Mouse (Mus musculus) embryonic facial prominence, embryonic 11.5 days (tissue): ENCODE measurements around the gene Nlrp1b. TPM values are rescaled to one million over a fixed set of nuclear protein-coding genes. Genes with fewer than 3 reads are reported as not detected.

ENCODE experiments used
- ATAC-seq: fragments of 200-750 bp; cut with Nextera tagmentation; replicated peaks from 2 replicates; pipeline ENCODE4 v1.8.0; 2017; ENCODE audit warnings: low read depth; ENCODE audit not compliant: insufficient number of reproducible peaks, low FRiP score, low TSS enrichment
- DNase-seq: peaks from one replicate; pipeline ENCODE4 v3.0.0-alpha.2; 2015; ENCODE audit warnings: low spot score
- H3K27ac ChIP-seq: fragments of 300-500 bp; sonication (generic); replicated peaks from 2 replicates; pipeline ENCODE4 v1.5.1; 2014; ENCODE audit warnings: mild to moderate bottlenecking, low read depth, low read length, control low read depth
- H3K27me3 ChIP-seq: fragments of 300-500 bp; sonication (generic); 2 replicates; pipeline ENCODE4 v1.6.1; 2014; ENCODE audit warnings: mild to moderate bottlenecking, low read length, moderate library complexity, mixed read lengths; ENCODE audit not compliant: control insufficient read depth, insufficient read depth
- H3K36me3 ChIP-seq: fragments of 300-500 bp; sonication (generic); replicated peaks from 2 replicates; pipeline ENCODE4 v1.6.1; 2014; ENCODE audit warnings: low read depth, mild to moderate bottlenecking, low read length, moderate library complexity, mixed read lengths; ENCODE audit not compliant: control insufficient read depth, insufficient read depth
- H3K4me1 ChIP-seq: fragments of 300-500 bp; sonication (generic); 2 replicates; pipeline ENCODE4 v1.6.1; 2014; ENCODE audit warnings: low read length, mixed read lengths; ENCODE audit not compliant: control insufficient read depth, insufficient read depth
- H3K4me2 ChIP-seq: fragments of 300-500 bp; sonication (generic); 2 replicates; pipeline ENCODE4 v1.6.1; 2014; ENCODE audit warnings: low read depth, mild to moderate bottlenecking, control low read depth, low read length, moderate library complexity
- H3K4me3 ChIP-seq: fragments of 300-500 bp; sonication (generic); 2 replicates; pipeline ENCODE4 v1.5.1; 2014; ENCODE audit warnings: low read depth, low read length, control low read depth
- H3K9ac ChIP-seq: fragments of 300-500 bp; sonication (generic); replicated peaks from 2 replicates; pipeline ENCODE4 v1.6.1; 2014; ENCODE audit warnings: mild to moderate bottlenecking, control low read depth, low read length
- H3K9me3 ChIP-seq: fragments of 300-500 bp; sonication (generic); replicated peaks from 2 replicates; pipeline ENCODE4 v1.6.1; 2016; ENCODE audit warnings: mild to moderate bottlenecking, low read length, inconsistent platforms, mixed read lengths; ENCODE audit not compliant: control insufficient read depth
- WGBS: fragments of 180-500 bp; shearing (Covaris S2); extraction: QIAGEN DNeasy Blood & Tissue Kit; methylation state at CpG from one replicate; pipeline ENCODE4 v1.1.7; 2014; 5-methylcytosine and 5-hydroxymethylcytosine counted together
- polyA plus RNA-seq: library from polyadenylated mRNA; unstranded; fragments of >200 nt; fragmentation: Nextera tagmentation; extraction: Ambion mirVana; gene quantifications from 2 replicates; pipeline ENCODE4 v1.2.1, GENCODE M21; 2014

The Nlrp1b gene
- polyA plus RNA-seq, 1 experiment from 2014 or later = not detected

- Histone ChIP-seq H3K9me3 (no peaks in the 10 kb centered on the region), H3K4me1 (no peaks in the 10 kb centered on the region), H3K4me3 (no peak overlapping the region), H3K9ac (no peak overlapping the region), H3K4me2 (no peak overlapping the region), H3K27me3 (no peaks in the 10 kb centered on the region), H3K27ac (no peak overlapping the region), H3K36me3 (no peaks in the 10 kb centered on the region)
- DNase-seq = no peak
- no peak for ATAC-seq
- 76% methylated on average over 3 of the region's 3 CpGs for WGBS
Observed at GRCm38 (mm10) chr11:71159439-71160136, 70.9 kb downstream of the Nlrp1b start.

GRCm38 (mm10) chr11:71155272-71155671 is 75.3 kb downstream of the Nlrp1b start:
- Histone ChIP-seq H3K27ac (no peak overlapping the region), H3K36me3 (no peaks in the 10 kb centered on the region), H3K27me3 (no peaks in the 10 kb centered on the region), H3K4me1 (no peaks in the 10 kb centered on the region), H3K4me3 (no peak overlapping the region), H3K9ac (no peak overlapping the region), H3K9me3 (no peaks in the 10 kb centered on the region), H3K4me2 (no peak overlapping the region)
- DNase-seq (no peak), ATAC-seq (no peak)
- WGBS = 84% methylated on average over 1 of the region's 1 CpGs

GRCm38 (mm10) chr11:71144661-71145060 is 85.9 kb downstream of the Nlrp1b start, which contains the start of gene Nlrp1a:
TSS of gene Nlrp1a (minus strand) at chr11:71144704.
- H3K9ac ChIP-seq = no peak within 1 kb of the TSS
- 85% methylated on average over 3 of the region's 3 CpGs for WGBS

GRCm38 (mm10) chr11:71142031-71142430 is 88.5 kb downstream of the Nlrp1b start:
- Histone ChIP-seq H3K4me2 (no peak overlapping the region), H3K4me3 (no peak overlapping the region), H3K27me3 (no peaks in the 10 kb centered on the region), H3K9ac (no peak overlapping the region), H3K9me3 (no peaks in the 10 kb centered on the region), H3K27ac (no peak overlapping the region), H3K4me1 (no peaks in the 10 kb centered on the region), H3K36me3 (no peaks in the 10 kb centered on the region)
- DNase-seq (no peak), ATAC-seq (no peak)
- WGBS = 83% methylated on average over 1 of the region's 1 CpGs

More at GRCm38 (mm10) chr11:71144661-71145060, 85.9 kb downstream of the Nlrp1b start, which contains the start of gene Nlrp1a:
- Histone ChIP-seq H3K27me3 (no peaks in the 10 kb centered on the region), H3K4me2 (no peak within 1 kb of the TSS), H3K27ac (no peak within 1 kb of the TSS), H3K9me3 (no peaks in the 10 kb centered on the region), H3K36me3 (no peaks in the 10 kb centered on the region), H3K4me3 (no peak within 1 kb of the TSS), H3K4me1 (no peaks in the 10 kb centered on the region)
- DNase-seq = no peak
- ATAC-seq = no peak

GRCm38 (mm10) chr11:71107128-71107527 is 123.4 kb downstream of the Nlrp1b start:
- Histone ChIP-seq H3K27me3 (no peaks in the 10 kb centered on the region), H3K9me3 (no peaks in the 10 kb centered on the region), H3K4me1 (no peaks in the 10 kb centered on the region), H3K27ac (no peak overlapping the region), H3K4me3 (no peak overlapping the region), H3K36me3 (no peaks in the 10 kb centered on the region), H3K4me2 (no peak overlapping the region), H3K9ac (no peak overlapping the region)
- WGBS = 84% methylated on average over 2 of the region's 2 CpGs
- ATAC-seq (no peak), DNase-seq (no peak)

GRCm38 (mm10) chr11:71106261-71107021 is 124.1 kb downstream of the Nlrp1b start:
- DNase-seq (no peak), ATAC-seq (no peak)
- no peaks in the 10 kb centered on the region for H3K36me3 ChIP-seq
- H3K4me2 ChIP-seq = no peak overlapping the region
- H3K4me1 ChIP-seq = no peaks in the 10 kb centered on the region
- no peak overlapping the region for H3K9ac ChIP-seq
- no peaks in the 10 kb centered on the region for H3K27me3 ChIP-seq
- H3K9me3 ChIP-seq = no peaks in the 10 kb centered on the region
- H3K4me3 ChIP-seq = no peak overlapping the region
- no peak overlapping the region for H3K27ac ChIP-seq

- no peaks in the 10 kb centered on the region for H3K9me3 ChIP-seq
- H3K9ac ChIP-seq = no peak overlapping the region
- no peaks in the 10 kb centered on the region for H3K27me3 ChIP-seq
- no peaks in the 10 kb centered on the region for H3K4me1 ChIP-seq
- no peak overlapping the region for H3K27ac ChIP-seq
- no peak overlapping the region for H3K4me2 ChIP-seq
- ATAC-seq (no peak), DNase-seq (no peak)
- H3K36me3 ChIP-seq = no peaks in the 10 kb centered on the region
- no peak overlapping the region for H3K4me3 ChIP-seq
Observed at GRCm38 (mm10) chr11:71103931-71104330, 126.6 kb downstream of the Nlrp1b start.
